Mouse (Mus musculus) G1E (cell line): ENCODE results near the gene Mon2. TPM values are rescaled to one million over a fixed set of nuclear protein-coding genes. Genes with fewer than 3 reads are reported as not detected.

Experiments
- ATAC-seq: 2 replicates; pipeline ENCODE4 v1.8.0; 2016; ENCODE audit warnings: mild to moderate bottlenecking; ENCODE audit not compliant: insufficient number of reproducible peaks, poor library complexity, low FRiP score, severe bottlenecking; ENCODE audit errors: extremely low read depth
- DNase-seq: peaks from one replicate; pipeline ENCODE4 v3.0.0; 2012; ENCODE audit warnings: low spot score
- H3K27me3 ChIP-seq: 2 replicates; pipeline ENCODE4 v1.6.1; 2012; ENCODE audit warnings: mild to moderate bottlenecking, low read length, inconsistent platforms; ENCODE audit not compliant: insufficient read depth
- H3K36me3 ChIP-seq: replicated peaks from 2 replicates; pipeline ENCODE3; 2012; ENCODE audit warnings: mild to moderate bottlenecking, inconsistent platforms
- H3K4me1 ChIP-seq: 2 replicates; pipeline ENCODE4 v1.6.1; 2012; ENCODE audit warnings: low read depth, low read length, inconsistent platforms, mixed read lengths; ENCODE audit not compliant: insufficient read depth
- H3K4me3 ChIP-seq: 2 replicates; pipeline ENCODE4 v1.5.1; 2012; ENCODE audit warnings: low read depth, mild to moderate bottlenecking, inconsistent platforms, low read length, moderate library complexity, mixed read lengths
- H3K9me3 ChIP-seq: replicated peaks from 2 replicates; pipeline ENCODE4 v1.6.1; 2012; ENCODE audit warnings: inconsistent platforms
- CTCF ChIP-seq: IDR thresholded peaks from 2 replicates; pipeline ENCODE4 v1.5.1; 2012; ENCODE audit warnings: low read depth, low read length, inconsistent platforms, mixed read lengths
- GATA1 ChIP-seq: IDR thresholded peaks from 2 replicates; pipeline ENCODE4 v1.6.1; 2012; ENCODE audit warnings: borderline replicate concordance, low read length, inconsistent platforms, mixed read lengths
- GATA2 ChIP-seq: IDR thresholded peaks from 2 replicates; pipeline ENCODE4 v1.6.1; 2012; ENCODE audit warnings: low read depth, low read length, inconsistent platforms, borderline replicate concordance
- POLR2AphosphoS5 ChIP-seq: IDR thresholded peaks from 2 replicates; pipeline ENCODE4 v1.6.1; 2012; ENCODE audit warnings: low read depth, low read length, inconsistent platforms; ENCODE audit not compliant: insufficient replicate concordance
- TAL1 ChIP-seq: conservative IDR thresholded peaks from 2 replicates; pipeline ENCODE4 v1.6.1; 2012; ENCODE audit warnings: low read depth, low read length, inconsistent platforms, mixed read lengths
- polyA plus RNA-seq: library from polyadenylated mRNA; stranded (reverse); fragments of >175 nt; gene quantifications from 2 replicates; pipeline ENCODE4 v1.2.3, GENCODE M21; 2012
- total RNA-seq, 2 experiments: library from RNA; stranded (forward) in 1 of 2; stranded (reverse) in 1 of 2; fragments of 200-1000 nt in 1 of 2; fragments of >200 nt in 1 of 2; fragmentation: Nextera tagmentation in 1 of 2; gene quantifications; 2 replicates each; pipeline ENCODE4 v1.2.3; 2014 to 2017

Gene Mon2
- total and polyA plus RNA-seq, 3 experiments = 14.4 to 68.6 (median 65.7) TPM

DNA sequence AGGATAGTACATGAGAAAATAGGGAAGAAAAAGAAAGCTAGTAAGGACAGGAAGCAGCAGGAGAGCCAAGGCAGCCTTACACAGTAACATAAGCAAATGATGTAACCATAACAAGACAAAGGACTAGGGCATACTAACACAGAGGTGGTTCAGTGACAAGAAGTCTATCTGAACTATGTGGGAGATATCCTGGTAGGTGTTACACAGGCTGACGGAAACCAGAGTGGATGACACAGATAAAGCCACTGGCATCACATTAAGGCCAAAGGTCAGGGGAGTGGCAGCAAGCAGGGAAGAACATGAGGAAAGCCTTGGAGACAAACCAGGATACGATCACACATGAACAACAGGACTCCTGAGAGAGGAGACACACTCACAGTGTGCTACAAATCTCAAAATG is 4.3 kb downstream of the Mon2 start:
- ATAC-seq = no peak
- H3K27me3 ChIP-seq = no peaks in the 10 kb centered on the region

DNA sequence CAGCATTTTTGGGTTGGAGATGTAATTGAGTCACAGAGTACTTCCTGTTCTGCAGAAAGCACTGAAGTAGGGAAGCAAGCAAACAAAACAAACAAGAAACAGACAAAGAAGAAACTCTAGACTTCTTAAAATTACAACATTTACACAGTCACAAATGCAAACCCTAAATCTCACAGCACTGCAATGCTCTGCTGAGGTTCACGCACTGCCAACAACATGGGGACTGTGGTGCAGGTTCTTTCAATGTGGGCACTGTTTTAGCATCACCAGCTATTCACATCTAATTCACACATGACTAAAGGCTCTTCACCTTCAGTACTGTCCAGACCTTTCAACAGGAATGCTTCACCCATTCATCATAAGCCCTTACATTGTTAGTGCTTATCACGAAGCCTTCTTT is 13.3 kb downstream of the Mon2 start:
- Histone ChIP-seq H3K36me3 (peaks cover 19% of the 10 kb centered on the region), H3K4me1 (no peaks in the 10 kb centered on the region; the same call in 1 of the 2 replicates), H3K9me3 (no peaks in the 10 kb centered on the region), H3K27me3 (no peaks in the 10 kb centered on the region), H3K4me3 (no peak overlapping the region)
- no peak for DNase-seq
- TF ChIP-seq GATA1 (no peak), POLR2AphosphoS5 (no peak), GATA2 (no peak), TAL1 (no peak), CTCF (no peak)
- ATAC-seq = no peak

More for the DNA sequence above, 4.3 kb downstream of the Mon2 start:
- peaks cover 11% of the 10 kb centered on the region for H3K9me3 ChIP-seq
- DNase-seq = no peak
- peaks cover 18% of the 10 kb centered on the region for H3K4me1 ChIP-seq
- no peak overlapping the region for H3K4me3 ChIP-seq
- TF ChIP-seq GATA2 (no peak), GATA1 (no peak), TAL1 (no peak), CTCF (no peak), POLR2AphosphoS5 (no peak)
- H3K36me3 ChIP-seq = peaks cover 29% of the 10 kb centered on the region

DNA sequence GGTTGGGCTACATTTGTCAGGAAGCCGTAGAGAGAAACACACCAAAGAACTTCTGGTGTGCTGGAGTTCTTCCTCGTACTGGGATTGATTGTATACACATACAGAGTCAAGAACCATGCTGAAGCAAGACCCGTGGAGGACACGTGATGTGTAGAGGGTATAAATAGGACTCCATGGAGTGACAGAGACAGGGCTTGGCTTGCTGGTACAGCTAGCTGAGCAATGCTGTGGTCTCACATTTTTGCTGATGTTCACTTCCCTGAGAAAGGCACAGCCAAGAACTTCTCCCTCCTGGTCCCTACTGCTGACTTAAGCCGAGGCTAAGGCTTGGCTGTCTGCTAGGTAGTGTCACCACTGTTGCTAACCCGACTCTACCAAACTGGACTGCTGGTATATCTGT is 15.5 kb downstream of the Mon2 start:
- peaks cover 29% of the 10 kb centered on the region for H3K36me3 ChIP-seq
- no peak for TF ChIP-seq TAL1
- no peak for TF ChIP-seq GATA2
- no peak for TF ChIP-seq CTCF
- TF ChIP-seq GATA1 = no peak
- no peak for TF ChIP-seq POLR2AphosphoS5
- H3K9me3 ChIP-seq = no peaks in the 10 kb centered on the region
- no peak for ATAC-seq
- no peaks in the 10 kb centered on the region for H3K27me3 ChIP-seq
- no peak overlapping the region for H3K4me3 ChIP-seq
- H3K4me1 ChIP-seq = no peaks in the 10 kb centered on the region; the same call in 1 of the 2 replicates
- no peak for DNase-seq

DNA sequence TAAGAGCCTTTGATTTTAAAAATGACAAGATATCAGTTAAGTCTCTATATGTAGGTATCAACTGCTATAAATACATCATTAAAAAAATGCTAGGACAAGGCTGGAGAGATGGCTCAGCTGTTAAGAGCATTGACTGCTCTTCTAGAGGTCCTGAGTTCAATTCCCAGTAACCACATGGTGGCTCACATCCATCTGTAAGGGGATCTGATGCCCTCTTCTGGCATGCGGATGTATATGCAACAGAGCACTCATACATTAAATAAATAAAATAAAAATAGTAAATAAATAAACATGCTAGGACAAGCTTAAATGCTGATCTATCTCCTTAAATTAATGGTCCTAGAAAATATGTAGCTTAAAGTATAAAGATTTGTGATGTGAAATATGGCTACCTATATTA is 19.2 kb downstream of the Mon2 start:
- H3K9me3 ChIP-seq = no peaks in the 10 kb centered on the region
- no peak for TF ChIP-seq TAL1
- no peak for TF ChIP-seq GATA2
- no peak for TF ChIP-seq GATA1
- no peak for TF ChIP-seq CTCF
- no peak for TF ChIP-seq POLR2AphosphoS5
- ATAC-seq (no peak), DNase-seq (no peak)
- peaks cover 5% of the 10 kb centered on the region for H3K4me1 ChIP-seq
- peaks cover 46% of the 10 kb centered on the region for H3K36me3 ChIP-seq
- H3K4me3 ChIP-seq = no peak overlapping the region
- H3K27me3 ChIP-seq = no peaks in the 10 kb centered on the region

DNA sequence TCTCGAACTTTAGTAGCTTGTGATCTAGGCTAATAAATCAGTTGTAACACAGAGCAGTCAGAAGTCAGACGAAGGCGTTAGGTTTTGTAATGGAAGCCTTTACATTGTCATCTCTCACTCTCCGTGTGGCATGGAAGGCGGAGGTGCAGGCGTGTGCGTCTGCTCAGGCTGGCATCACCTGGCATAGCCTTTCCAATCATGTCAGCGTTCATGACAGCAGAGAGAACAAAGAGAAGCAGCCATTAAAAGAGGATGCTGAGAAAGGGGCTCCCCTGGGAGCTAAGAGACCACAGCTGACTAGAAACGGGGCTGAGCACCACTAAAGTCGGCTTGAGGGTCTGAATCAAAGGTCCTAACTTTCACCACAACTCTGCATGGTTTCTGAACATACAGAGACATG is 19.8 kb downstream of the Mon2 start:
- TF ChIP-seq GATA2 (no peak), TAL1 (no peak)
- no peak for ATAC-seq

DNA sequence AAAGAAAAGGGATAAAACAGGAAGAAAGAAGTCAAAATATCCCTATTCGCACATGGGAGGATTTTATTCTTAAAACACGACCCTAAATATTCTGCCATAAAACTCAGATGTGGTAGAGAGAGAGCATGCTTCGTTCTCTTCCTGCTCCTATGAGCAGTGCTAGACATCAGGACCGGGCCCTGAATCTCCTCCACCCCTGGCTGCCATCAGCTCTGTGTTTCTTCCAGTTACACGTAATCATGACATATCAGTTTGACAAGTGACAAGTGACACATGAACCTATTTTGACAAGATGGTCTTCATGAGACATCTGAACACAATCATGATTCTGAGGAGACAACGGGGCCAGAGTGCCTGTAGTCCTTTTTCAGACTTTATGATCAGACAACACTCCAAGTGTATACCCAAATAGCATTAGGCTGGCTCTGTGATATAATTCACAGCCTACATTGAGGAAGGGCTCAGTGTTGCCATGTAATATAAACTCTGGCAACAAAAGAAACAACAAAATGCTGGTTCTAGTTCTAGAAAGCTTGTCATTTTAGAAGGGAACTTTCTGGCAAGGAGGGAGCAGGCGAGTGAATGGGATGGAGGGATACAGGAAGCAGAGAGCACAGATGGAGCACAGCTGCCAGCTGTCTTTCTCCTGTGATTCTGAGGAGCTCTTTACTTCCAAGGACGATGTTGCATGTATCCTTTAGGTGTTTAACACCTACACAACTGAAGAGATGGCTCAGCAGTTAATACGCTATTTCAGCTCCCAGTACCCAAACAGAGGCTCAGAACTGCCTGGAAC is 20.9 kb downstream of the Mon2 start:
- Histone ChIP-seq H3K9me3 (no peaks in the 10 kb centered on the region), H3K36me3 (peaks cover 53% of the 10 kb centered on the region), H3K27me3 (no peaks in the 10 kb centered on the region), H3K4me1 (peaks cover 5% of the 10 kb centered on the region), H3K4me3 (no peak overlapping the region)
- ATAC-seq = no peak
- no peak for DNase-seq
- TF ChIP-seq GATA1 = no peak
- no peak for TF ChIP-seq POLR2AphosphoS5
- no peak for TF ChIP-seq GATA2
- no peak for TF ChIP-seq TAL1
- no peak for TF ChIP-seq CTCF

More for the DNA sequence above, 19.8 kb downstream of the Mon2 start:
- no peak for DNase-seq
- Histone ChIP-seq H3K4me3 (no peak overlapping the region), H3K9me3 (no peaks in the 10 kb centered on the region), H3K4me1 (peaks cover 5% of the 10 kb centered on the region), H3K27me3 (no peaks in the 10 kb centered on the region), H3K36me3 (peaks cover 50% of the 10 kb centered on the region)

DNA sequence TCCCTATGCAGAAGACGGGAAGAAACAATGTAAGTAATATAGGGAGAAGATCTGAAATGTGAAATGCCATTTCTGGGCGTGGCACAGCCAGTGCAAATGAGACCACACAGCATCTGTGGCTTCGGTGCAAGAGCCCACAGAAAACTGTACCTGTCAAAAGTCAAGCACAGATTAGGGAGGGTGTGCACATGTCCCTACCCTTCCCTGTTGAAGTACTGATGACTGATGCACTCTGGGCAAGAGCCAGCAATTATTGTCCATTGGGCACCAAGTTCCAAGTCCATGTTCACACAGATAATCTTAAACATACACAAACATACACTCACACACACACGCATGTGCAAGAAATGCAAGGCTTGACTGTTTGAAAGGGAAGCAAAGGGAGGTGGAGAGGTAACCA is 22.7 kb downstream of the Mon2 start:
- Histone ChIP-seq H3K4me3 (no peak overlapping the region), H3K36me3 (peaks cover 61% of the 10 kb centered on the region), H3K27me3 (no peaks in the 10 kb centered on the region), H3K9me3 (no peaks in the 10 kb centered on the region), H3K4me1 (peaks cover 5% of the 10 kb centered on the region)
- no peak for DNase-seq
- no peak for ATAC-seq
- TF ChIP-seq CTCF = no peak
- no peak for TF ChIP-seq GATA2
- TF ChIP-seq POLR2AphosphoS5 = no peak
- TF ChIP-seq TAL1 = no peak
- TF ChIP-seq GATA1 = no peak
